Mouse (Mus musculus) mesoderm, embryonic 11.5 days (tissue): Measurements from ENCODE around the gene Rnf111.
"Not testable (repeated sequence)": the region's sequence is repeated elsewhere in the genome, so short reads cannot be mapped to it uniquely, and the experiment has no call there.

Experiments
- DNase-seq: peaks from one replicate; pipeline ENCODE4 v3.0.0-alpha.2; 2012; ENCODE audit warnings: low read depth, low spot score

The Rnf111 gene

DNA sequence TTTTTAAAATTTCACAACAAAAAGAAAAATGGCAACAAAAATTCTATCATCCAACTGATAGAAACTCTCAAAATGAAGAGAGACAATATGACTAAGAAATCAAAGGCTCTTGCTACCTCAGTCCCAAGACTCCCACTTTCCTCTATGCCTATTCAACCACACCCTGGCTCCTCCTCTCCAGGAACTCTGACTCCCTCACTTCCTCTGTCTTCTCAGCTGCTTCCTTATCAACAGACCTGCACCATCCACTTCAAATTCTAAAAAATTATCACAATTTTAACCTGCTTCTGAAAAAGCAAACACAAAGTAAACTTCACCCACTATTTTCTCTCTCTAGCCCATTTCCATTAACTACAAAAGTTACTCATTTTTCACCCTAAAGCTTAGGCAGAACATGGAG, 6.5 kb downstream of the Rnf111 start:
- no peak for DNase-seq

DNA sequence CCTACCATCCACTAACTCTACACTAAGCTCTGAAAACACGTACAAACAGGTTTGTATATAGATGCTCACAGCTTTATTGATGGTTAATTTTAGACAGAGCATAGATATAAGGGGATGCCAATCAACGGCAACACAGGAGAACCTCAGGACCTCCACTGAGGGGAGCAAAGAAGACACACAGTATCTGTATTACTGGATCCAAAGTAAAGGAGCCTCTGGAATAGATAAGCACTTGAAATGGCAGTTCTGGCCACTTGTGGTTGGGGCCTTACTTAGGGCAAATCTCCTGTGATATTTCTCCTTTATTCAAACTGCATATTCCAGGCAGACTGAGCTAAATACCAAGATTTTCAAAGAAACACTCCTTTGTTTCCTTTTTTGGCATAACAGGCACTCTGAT, 10.5 kb downstream of the Rnf111 start:
- DNase-seq, result no peak

DNA sequence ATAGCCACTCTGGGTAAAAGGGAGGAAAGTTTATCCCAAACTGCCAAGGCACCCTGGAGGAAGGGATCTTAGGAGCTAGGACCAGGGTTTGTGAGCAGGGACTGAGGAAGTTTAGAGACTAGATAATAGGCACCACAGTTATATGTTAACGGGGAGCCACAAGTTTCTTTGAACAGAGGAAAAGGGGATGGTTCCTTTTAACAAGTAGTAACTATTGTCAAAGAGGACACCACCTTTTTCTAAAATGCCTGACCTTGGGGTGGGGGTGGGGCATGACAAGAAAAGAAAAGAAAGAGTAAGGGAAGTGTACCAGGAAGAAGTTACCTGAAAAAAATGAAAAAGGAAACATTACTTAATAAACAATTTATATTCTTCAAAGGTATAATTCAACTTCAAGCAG, 12.3 kb downstream of the Rnf111 start:
- DNase-seq, result no peak

DNA sequence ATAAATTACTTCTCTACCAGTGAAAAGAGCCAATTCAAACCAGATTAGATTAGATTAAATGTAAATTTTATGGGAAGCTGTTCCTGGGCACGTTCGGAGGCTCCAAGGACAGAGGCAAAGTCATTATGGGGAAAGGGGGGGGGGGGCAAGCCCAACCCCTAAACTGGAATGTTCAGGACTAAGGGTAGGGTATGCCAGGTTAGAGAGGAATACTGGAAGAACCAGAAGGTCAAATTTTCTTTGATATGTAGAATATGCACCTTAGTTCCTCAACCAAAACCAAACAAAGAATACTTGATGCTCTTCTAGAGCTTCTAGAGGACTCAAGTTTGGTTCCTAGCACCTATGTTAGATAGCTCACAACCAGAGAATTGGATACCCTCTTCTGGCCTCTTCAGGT, 16.1 kb downstream of the Rnf111 start:
- DNase-seq, result no peak

DNA sequence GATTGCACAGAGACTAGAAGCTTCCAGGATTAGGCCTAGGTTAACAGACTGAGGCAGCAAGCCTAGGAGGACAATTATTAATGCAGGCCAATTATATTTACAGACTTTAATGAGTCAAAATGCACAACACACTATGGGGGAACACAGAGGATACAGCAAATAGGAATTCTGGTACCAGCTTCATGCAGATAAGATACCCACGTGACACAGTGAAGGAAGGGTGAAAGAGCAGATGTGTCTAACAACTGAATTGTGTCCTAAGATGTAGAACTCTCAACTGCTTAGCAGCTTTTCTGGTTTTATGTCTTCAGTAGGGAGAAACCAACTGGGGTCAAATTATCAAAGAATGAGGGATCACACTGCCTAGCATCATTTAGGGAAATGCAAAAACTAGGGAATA, 17.7 kb downstream of the Rnf111 start:
- no peak for DNase-seq

DNA sequence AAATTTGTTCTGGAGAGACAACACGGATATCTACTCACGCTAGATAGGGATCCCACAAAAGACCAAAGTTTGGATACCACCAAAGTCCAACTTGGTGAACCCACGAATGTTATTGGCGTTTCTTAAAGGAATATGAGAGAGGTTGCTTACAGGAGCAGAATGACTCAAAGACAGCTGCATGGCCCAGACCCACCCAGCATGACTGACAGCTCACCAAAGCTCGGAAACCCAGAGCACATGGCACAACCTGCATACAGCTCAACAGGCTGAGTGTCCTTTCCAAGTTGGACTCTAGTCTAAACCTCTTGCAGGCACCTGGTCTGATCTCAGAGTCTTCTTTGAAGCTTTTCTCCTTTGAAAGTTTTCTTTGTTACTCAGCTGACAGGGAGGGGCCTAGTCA, 20.0 kb downstream of the Rnf111 start:
- no peak for DNase-seq

DNA sequence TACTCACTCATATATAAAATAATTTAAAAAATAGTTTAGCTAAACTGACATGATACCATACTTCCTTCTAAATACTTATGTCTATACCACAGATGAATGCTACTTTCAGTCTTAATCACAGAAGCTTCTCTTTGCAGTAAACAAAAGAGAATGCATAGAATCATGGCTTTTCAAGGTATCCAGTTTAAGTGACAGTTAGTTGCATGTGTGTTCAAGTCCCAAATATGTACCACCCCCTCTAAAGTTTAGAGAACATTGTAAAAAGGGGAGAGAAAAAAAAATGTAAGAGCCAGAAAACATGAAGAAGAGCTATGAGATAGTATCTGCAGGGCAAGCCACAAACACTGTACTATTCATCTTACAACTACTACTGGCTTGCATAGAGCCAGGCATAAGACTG, 21.7 kb downstream of the Rnf111 start:
- DNase-seq, result no peak

DNA sequence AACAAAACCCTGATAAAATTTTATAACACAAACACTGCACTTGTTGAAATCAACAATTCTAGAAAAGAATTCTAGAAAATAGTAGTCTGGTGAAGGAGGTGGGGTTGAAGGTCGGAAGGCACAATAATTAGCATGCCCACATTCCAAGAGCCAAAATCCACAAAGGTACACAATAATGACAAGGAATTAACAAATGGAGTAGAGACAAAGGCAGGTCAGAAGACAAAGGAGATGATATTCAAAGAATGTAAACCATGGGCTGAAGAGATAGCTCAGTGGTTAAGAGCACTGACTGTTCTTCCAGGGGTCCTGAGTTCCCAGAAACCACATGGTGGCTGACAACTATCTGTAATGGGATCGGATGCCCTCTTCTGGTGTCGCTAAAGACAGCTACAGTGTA, 26.3 kb downstream of the Rnf111 start:
- no peak for DNase-seq

DNA sequence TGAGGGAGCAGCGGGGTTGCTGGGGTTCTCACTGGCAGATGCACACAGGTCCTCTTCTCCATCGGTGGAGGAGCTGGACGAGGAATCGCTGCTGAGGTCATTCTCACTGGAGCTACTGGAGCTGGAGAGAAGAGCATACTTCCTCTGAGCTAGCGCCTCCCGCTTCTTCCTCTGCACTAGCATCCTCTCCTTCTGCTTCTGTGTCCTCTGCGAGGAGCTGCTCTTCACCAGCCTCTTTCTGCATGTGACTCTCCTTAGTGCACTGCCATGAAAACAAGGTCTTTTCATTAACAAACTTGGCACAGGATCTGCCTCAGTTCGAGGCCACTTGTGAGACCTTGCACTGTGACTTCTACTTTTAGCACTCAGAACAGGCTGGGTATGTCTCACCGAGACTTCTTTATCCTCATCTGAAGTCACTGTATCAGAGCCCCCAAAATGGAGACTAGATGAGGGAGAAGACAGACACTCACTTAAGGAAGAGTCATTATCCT, 27.7 kb downstream of the Rnf111 start:
- DNase-seq, result no peak

DNA sequence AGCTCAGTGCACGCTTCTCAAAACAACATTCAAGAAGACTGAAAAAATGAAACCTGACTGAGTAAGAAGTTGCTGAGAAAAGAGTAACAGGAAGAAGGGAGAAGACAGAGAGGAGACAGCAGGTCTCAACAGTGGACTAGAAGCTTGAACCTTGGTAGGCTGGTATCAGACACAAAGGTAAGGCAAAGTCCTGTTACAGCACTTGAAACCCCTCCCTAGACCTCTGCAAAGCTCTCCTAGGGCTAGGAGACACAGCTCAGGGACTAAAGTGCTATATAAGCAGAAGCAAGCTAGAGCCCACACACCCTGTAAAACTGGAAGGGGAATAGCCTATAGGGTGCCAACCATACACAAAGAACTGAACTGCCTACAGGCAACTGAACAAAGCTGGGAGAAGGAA, 30.1 kb downstream of the Rnf111 start:
- DNase-seq, result no peak

DNA sequence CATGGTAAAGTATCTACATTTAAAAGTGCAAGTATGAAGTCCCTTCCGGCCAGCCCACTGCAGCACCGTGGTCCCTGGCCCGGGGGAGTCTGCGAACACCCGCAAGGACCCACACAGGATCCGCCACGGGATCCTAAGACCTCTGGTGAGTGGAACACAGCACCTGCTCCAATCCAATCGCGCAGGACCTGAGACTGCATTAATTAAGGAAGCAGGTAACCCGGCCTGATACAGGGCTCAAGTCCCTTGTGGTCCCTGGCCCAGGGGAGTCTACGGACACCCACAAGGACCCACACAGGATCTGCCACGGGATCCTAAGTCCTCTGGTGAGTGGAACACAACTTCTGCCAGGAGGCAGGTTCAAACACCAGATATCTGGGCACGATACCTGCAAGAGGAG, 40.4 kb downstream of the Rnf111 start:
- DNase-seq, result not testable (repeated sequence)

DNA sequence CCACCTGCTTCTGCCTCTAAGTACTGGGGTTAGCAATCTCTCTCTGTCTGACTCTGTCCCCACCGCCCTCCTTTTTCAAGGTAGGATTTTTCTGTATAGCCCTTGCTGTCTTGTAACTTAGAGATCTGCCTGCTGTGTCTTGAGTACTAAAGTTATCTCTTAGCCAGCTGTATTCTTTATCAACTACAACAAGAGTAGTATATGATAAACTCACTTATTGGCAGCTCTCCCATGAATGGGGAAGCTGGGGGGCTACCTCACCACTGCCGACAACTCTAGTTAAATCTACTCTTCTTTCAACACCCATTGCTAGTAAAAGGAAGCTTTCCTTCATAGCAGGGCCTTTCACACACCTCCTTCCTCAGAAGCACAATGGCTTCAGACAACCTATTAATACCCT, 51.2 kb downstream of the Rnf111 start:
- DNase-seq, result no peak

DNA sequence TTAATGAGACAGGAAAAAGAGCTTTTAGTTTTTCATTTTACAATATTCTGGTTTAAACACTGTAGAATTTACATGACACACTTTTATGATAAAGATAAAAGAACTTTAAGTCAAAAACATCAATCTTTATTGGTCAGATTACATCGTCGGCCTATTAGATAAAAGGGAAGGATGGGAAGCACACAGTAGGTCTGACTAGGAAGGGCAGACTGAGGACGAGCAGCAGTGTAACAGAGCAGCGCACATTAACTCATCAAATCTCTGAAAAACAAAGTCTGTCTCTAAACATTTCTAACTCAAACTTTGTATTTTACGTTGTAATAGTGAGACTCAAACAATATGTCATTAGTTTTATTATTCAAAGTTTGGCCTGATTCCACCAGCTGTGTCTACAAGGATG, 54.5 kb downstream of the Rnf111 start:
- DNase-seq, result no peak

DNA sequence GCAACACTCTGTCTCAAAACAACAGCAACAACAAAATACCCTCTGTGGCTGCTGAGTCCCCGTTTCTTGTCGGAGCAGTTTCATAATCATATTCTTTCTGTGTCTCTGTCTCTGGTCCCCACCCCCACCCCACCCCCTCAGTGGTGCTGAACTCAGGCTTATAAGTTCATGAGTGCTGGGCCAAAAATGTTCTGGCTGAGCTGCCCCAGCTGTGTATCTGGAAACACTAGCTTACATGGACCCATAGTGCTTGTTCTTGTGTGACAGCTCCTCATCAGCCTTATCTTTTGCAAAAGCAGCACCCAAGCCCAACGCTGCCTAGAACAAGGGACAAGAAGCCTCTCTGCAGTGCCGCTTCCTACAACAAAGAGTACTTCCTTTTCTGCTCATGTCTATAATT, 63.6 kb downstream of the Rnf111 start:
- no peak for DNase-seq

DNA sequence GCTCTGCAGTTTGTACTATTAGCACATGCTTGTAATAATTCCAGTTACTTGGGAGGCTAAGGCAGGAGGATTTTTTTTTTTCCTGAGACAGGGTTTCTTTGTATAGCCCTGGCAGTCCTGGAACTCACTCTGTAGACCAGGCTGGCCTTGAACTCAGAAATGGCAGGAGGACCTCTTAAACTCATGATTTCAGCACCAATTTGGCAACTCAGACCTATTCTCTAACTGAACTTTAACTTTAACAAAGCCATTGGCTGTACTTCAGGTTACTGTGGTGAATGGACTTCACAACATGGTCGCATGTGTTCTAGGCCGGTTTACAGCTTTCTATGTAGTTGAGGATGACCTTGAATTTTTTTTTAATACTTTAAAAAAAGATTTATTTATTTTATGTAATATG, 80.9 kb downstream of the Rnf111 start:
- no peak for DNase-seq

DNA sequence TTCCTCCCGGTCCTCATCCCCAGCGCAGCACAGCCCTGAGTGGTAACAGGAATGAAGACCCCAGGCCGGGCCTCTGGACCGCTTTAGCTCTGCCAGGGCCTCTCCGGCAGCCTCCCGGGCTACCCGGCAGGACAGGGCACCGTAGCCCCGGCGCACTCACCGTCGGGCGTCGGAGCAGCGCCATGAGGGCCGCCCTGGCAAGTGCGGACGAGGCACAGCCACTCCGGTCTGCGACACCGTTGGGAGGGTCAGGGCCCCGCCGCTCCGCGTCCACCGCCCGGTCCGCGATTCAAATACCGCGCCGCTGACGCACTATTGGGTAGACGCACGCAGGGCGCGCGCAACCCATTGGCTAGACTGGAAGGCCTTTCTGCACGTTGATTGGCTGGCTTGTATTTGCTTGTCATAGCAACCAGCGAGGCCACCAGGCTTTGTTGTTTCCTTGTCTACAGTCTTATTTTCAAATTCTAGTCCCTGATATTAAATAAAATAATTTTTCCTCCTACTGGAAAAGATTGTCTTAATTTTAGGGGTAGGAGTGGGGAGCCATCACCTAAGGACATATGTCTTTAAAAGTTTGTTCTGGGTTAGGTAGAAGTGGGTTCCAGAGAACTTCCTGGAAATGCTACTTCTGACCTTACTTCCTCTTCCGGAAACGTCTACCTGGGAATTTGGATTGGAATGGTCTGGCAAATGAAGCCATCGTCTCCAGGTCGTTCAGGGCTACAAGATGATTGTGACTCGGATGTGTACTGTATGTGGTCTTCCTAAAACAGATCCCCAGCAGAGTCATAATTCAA, 82.1 kb downstream of the Rnf111 start, which contains the start of gene Ccnb2:
TSS of gene Ccnb2 (minus strand) at position 291 of the 800 bp plus-strand sequence.
- peak; percentile 93 for DNase-seq

DNA sequence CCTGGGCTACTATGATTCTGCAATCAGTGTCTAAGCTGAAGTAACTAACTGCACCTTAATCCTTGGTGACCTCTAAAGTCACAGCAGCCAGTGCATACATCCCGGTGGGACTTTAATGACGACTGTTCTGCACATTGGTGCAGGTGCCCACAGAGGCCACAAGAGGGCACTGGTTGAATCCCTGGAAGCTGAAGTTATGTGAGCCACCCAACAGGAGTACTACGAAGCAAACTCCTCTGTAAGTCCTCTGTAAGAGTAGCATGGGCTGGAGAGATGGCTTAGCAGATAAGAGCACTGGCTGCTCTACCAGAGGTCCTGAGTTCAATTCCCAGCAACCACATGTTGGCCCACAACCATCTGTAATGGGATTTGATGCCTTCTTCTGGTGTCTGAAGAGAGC, 87.1 kb downstream of the Rnf111 start:
- DNase-seq, result peak; percentile 14

DNA sequence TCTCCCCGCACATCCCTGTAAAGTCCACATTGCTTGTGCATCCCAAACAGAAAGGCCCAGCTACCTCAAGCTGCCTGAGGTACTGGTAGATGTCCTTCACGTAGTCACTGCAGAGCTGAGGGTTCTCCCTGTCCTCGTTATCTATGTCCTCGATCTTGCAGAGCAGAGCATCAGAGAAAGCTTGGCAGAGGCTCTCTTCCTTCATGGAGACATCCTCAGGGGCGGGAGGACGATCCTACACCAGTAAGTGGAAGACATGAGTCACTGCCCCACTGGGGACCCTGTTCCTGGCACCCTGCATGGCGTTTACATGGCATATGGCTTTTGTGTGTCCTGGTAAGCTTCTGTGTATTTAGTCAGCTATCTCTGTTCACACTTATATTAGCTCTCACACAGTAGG, 90.5 kb downstream of the Rnf111 start:
- DNase-seq, result no peak

DNA sequence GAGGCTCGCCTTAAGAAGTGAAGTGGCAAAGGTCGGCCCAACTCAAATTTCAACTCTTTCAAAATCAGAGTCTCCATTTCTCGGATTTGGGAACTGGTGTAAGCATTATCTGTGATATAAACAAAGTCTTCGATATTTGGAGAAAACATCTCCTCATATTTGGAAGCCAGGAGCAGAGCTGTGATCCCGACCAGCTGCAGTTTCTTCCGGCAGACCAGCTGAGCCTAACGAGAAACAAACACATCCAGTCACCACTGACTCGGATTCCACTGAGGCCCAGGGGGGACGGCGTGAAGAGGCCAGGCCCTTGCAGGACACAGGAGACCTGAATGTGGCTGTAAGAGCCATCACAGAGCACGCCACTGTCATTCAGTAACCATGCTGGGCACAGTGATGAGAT, 92.9 kb downstream of the Rnf111 start:
- DNase-seq, result no peak

DNA sequence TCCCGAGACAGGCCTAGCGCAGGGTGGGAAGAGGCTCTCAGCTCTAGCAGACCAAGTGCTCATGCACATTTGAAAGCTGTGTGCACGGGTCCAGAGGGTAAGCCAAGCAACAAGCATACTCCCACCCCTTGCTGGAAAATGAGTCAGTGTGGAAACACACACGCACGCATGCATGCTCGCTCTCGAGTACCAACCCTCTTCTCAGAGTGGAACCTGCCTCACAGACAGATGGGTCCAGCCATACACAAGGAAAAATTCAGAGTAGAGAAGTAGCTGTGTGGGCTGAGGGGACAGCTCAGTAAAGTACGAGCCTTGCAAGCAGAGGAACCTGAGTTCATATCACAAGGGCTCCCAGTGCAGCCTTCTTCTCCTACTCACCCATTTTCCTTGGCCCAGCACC, 93.8 kb downstream of the Rnf111 start:
- no peak for DNase-seq

DNA sequence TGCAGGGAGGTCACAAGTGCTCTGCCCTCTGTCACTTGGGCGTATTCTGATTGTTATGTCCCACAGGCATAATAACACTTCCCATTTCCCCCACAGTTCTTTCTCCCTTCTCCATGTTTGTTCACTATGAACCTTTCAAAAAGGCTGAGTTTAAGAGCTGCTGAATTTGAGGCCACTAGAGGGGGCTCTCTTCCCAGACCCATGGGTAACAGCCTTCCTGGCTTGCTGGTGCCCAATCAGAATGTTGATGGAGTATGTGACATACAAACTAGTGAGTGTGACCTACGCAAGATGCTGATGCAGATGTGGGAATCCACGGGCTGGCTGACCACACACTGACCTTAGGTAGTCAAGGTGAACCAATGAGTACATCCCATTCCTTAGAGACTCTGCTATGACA, 94.7 kb downstream of the Rnf111 start:
- DNase-seq, result peak; percentile 11

DNA sequence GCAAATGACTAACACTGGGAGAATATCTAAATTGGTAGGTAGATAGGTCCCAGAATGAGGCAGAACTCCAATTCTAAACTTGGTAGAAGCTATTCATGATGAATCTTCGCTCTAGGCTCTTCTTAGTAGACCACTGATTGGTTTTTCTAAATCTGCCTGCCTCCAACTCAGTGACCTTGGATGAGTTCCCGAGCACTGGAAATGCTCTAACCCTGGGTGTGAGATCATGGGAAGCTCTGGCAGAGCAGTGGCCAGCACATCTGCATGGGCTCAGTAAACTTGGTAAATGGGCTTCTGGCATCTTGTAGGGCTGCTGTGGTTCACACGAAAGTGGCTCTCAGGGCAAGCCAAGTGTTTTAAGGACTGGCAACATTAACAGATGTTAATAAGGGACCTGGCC, 96.9 kb downstream of the Rnf111 start:
- no peak for DNase-seq

DNA sequence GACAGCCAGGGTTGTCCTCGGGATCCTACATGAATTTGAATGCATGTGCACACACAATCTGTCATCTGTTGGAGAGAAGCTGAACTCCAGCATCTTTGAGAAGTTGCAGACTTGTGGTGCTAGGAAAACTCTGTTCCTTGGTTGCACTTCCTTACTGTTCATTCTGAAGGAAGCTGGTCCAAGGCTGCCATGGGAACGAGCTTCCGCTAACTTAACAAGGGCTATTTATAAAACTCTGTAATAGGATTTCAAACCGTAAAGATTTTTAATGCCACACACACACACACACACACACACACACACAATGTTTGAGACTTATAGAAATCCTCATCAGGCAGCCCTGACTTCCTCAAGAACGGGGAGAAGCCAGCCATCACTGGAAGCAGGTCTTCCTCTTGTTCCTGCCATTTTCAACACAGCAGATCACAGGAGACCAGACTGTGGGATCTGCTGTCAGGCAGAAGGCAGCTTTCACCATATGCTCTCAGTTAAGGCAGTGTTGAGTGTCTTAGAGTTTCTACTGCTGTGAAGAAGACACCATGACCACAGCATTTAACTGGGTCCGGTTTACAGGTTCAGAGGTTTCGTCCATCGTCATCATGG, 101.5 kb downstream of the Rnf111 start:
- DNase-seq, result no peak
